Mouse (Mus musculus) T-helper 2 cell (primary cell): ENCODE results near the gene Aqp5.

Experiments used
- in situ Hi-C: fragments of 300-600 bp; cut with MboI, MseI; formaldehyde crosslinking; loops from one replicate; pipeline ENCODE4 v1.15.1; 2025; ENCODE audit warnings: high pct_unique_total_duplicates

Aqp5 gene

GRCm38 (mm10) chr15:99590429-99591084 lies at the start of gene Aqp5:
TSS of gene Aqp5 (plus strand) at chr15:99590782.
- in situ Hi-C loops, result no loop called here

- in situ Hi-C loops, result no loop called here
Measured at GRCm38 (mm10) chr15:99544047-99544446, 46.5 kb upstream of the Aqp5 start.

- in situ Hi-C loops, result no loop called here
Measured at GRCm38 (mm10) chr15:99546596-99546995, 44.0 kb upstream of the Aqp5 start.

- in situ Hi-C loops, result no loop called here
Measured at GRCm38 (mm10) chr15:99547732-99548131, 42.9 kb upstream of the Aqp5 start.

- in situ Hi-C loops, result no loop called here
Measured at GRCm38 (mm10) chr15:99549901-99550300, 40.7 kb upstream of the Aqp5 start.

- in situ Hi-C loops, result no loop called here
Measured at GRCm38 (mm10) chr15:99553767-99554166, 36.8 kb upstream of the Aqp5 start.

- in situ Hi-C loops, result no loop called here
Measured at GRCm38 (mm10) chr15:99558947-99559346, 31.6 kb upstream of the Aqp5 start.

- in situ Hi-C loops, result no loop called here
Measured at GRCm38 (mm10) chr15:99560246-99560645, 30.3 kb upstream of the Aqp5 start.

GRCm38 (mm10) chr15:99567371-99567770 lies 23.2 kb upstream of the Aqp5 start:
- in situ Hi-C loops, result no loop called here

- in situ Hi-C loops, result no loop called here
Measured at GRCm38 (mm10) chr15:99568682-99569081, 21.9 kb upstream of the Aqp5 start.

- in situ Hi-C loops, result no loop called here
Measured at GRCm38 (mm10) chr15:99569123-99569522, 21.5 kb upstream of the Aqp5 start.

- in situ Hi-C loops, result no loop called here
Measured at GRCm38 (mm10) chr15:99578802-99579485, 11.6 kb upstream of the Aqp5 start, which contains the start of gene Aqp2. TSS of gene Aqp2 (plus strand) at chr15:99579055.

GRCm38 (mm10) chr15:99583463-99584344 lies 6.9 kb upstream of the Aqp5 start:
- in situ Hi-C loops, result no loop called here

GRCm38 (mm10) chr15:99584407-99585202 lies 6.0 kb upstream of the Aqp5 start:
- in situ Hi-C loops, result no loop called here

GRCm38 (mm10) chr15:99585741-99586140 lies 4.8 kb upstream of the Aqp5 start:
- in situ Hi-C loops, result no loop called here

GRCm38 (mm10) chr15:99586525-99586924 lies 4.1 kb upstream of the Aqp5 start:
- in situ Hi-C loops, result no loop called here

- in situ Hi-C loops, result no loop called here
Measured at GRCm38 (mm10) chr15:99589237-99589636, 1.3 kb upstream of the Aqp5 start.

GRCm38 (mm10) chr15:99589704-99590103 lies 878 bp upstream of the Aqp5 start:
- in situ Hi-C loops, result no loop called here

- in situ Hi-C loops, result no loop called here
Measured at GRCm38 (mm10) chr15:99592177-99592576, 1.6 kb downstream of the Aqp5 start.

GRCm38 (mm10) chr15:99592877-99593276 lies 2.3 kb downstream of the Aqp5 start:
- in situ Hi-C loops, result no loop called here

GRCm38 (mm10) chr15:99594951-99595350 lies 4.4 kb downstream of the Aqp5 start:
- in situ Hi-C loops, result loop anchor here (5.0 kb wide), 1 partner anchor 77 kb away; the partner anchor contains the start of gene Asic1
